Mouse (Mus musculus) myocyte (in vitro differentiated cells): ENCODE results near the gene Hist1h2af. TPM values are rescaled to one million over a fixed set of nuclear protein-coding genes. Genes with fewer than 3 reads are reported as not detected.
A peak's percentile ranks its signal among the peaks of the same experiment; 100 is the strongest.

ENCODE experiments used
- H3K27me3 ChIP-seq: one replicate; pipeline ENCODE4 v1.6.1; 2011; ENCODE audit not compliant: control insufficient read depth, insufficient read depth, insufficient read length
- H3K36me3 ChIP-seq: one replicate; pipeline ENCODE4 v1.6.1; 2011; ENCODE audit not compliant: control insufficient read depth, insufficient read depth
- H3K4me2 ChIP-seq: one replicate; pipeline ENCODE4 v1.6.1; 2011; ENCODE audit warnings: low read depth, control low read depth
- H3K4me3 ChIP-seq: one replicate; pipeline ENCODE4 v1.5.1; 2011; ENCODE audit warnings: mild to moderate bottlenecking, control low read depth, moderate library complexity
- H3K79me2 ChIP-seq: one replicate; pipeline ENCODE4 v1.6.1; 2011; ENCODE audit not compliant: control insufficient read depth, insufficient read depth
- H3ac ChIP-seq: one replicate; pipeline ENCODE4 v1.6.1; 2011; ENCODE audit not compliant: control insufficient read depth, insufficient read length
- CEBPB ChIP-seq: IDR thresholded peaks from 2 replicates; pipeline ENCODE4 v1.6.1; 2011; ENCODE audit warnings: mild to moderate bottlenecking, moderate library complexity; ENCODE audit not compliant: poor library complexity, insufficient read depth, severe bottlenecking
- E2F4 ChIP-seq: IDR thresholded peaks from one replicate; pipeline ENCODE4 v1.6.1; 2011; ENCODE audit warnings: mild to moderate bottlenecking, control low read depth, moderate library complexity; ENCODE audit not compliant: insufficient read depth
- MAX ChIP-seq: IDR thresholded peaks from one replicate; pipeline ENCODE4 v1.6.1; 2011; ENCODE audit warnings: low read depth, mild to moderate bottlenecking, control low read depth
- MYOD1 ChIP-seq, 3 experiments: IDR thresholded peaks; one replicate each; pipeline ENCODE4 v1.6.1; 2011; ENCODE audit warnings: control low read depth in 2 of 3, low read depth in 2 of 3, mild to moderate bottlenecking in 2 of 3, moderate library complexity in 1 of 3; ENCODE audit not compliant: insufficient read length in 2 of 3, control insufficient read depth in 1 of 3
- MYOG ChIP-seq, 3 experiments: IDR thresholded peaks; one replicate each; pipeline ENCODE4 v1.6.1; 2011; ENCODE audit warnings: control low read depth in 2 of 3, low read depth in 2 of 3, mild to moderate bottlenecking in 2 of 3; ENCODE audit not compliant: insufficient read length in 2 of 3, control insufficient read depth in 1 of 3, insufficient read depth in 1 of 3
- POLR2A ChIP-seq: IDR thresholded peaks from one replicate; pipeline ENCODE4 v1.6.1; 2011; ENCODE audit warnings: low read depth, mild to moderate bottlenecking, control low read depth, moderate library complexity; ENCODE audit not compliant: insufficient read length
- POLR2AphosphoS2 ChIP-seq: IDR thresholded peaks from one replicate; pipeline ENCODE4 v1.6.1; 2011; ENCODE audit warnings: low read depth, control low read depth; ENCODE audit not compliant: insufficient read length
- REST ChIP-seq: IDR thresholded peaks from one replicate; pipeline ENCODE4 v1.6.1; 2011; ENCODE audit warnings: mild to moderate bottlenecking, control low read depth, moderate library complexity; ENCODE audit not compliant: insufficient read depth, insufficient read length
- SRF ChIP-seq: IDR thresholded peaks from one replicate; pipeline ENCODE4 v1.6.1; 2011; ENCODE audit warnings: low read depth; ENCODE audit not compliant: control insufficient read depth, insufficient read length
- TCF12 ChIP-seq: IDR thresholded peaks from one replicate; pipeline ENCODE4 v1.6.1; 2011; ENCODE audit warnings: mild to moderate bottlenecking, control low read depth; ENCODE audit not compliant: poor library complexity, insufficient read depth, severe bottlenecking
- TCF3 ChIP-seq: IDR thresholded peaks from one replicate; pipeline ENCODE4 v1.6.1; 2011; ENCODE audit warnings: low read depth, control low read depth; ENCODE audit not compliant: insufficient read length
- USF1 ChIP-seq: IDR thresholded peaks from one replicate; pipeline ENCODE4 v1.6.1; 2011; ENCODE audit warnings: low read depth, mild to moderate bottlenecking, control low read depth, moderate library complexity
- polyA plus RNA-seq: library from polyadenylated mRNA; unstranded; fragments of >200 nt; fragmentation: generic; extraction: Trizol; gene quantifications from one replicate; pipeline ENCODE4 v1.2.1, GENCODE M21; 2012; ENCODE audit warnings: missing spikeins

Hist1h2af gene
- polyA plus RNA-seq, 1 experiment = 24.4 TPM

DNA sequence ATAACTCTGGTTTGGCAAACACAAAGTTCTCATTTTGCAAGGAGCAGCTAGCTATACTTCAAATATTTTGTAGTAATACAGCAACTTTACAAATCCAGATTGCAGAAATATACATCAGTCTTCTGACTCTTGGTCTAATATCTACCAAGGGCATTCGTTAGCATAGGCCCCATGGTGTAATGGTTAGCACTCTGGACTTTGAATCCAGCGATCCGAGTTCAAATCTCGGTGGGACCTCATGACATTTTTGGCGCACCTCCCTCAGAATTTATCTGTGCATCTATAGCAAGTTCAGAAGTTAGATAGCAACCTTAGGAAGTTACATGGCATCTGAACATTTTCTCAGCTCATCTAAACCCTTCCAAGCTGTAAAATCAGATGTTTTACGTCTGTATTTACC, 14.8 kb upstream of the Hist1h2af start:
- H3K36me3 ChIP-seq = no peaks in the 10 kb centered on the region
- TF ChIP-seq TCF3 = no peak
- peak; percentile 63; the same call in 1 of the 2 replicates for TF ChIP-seq CEBPB
- peak overlapping the region; percentile 29 for H3K4me3 ChIP-seq
- H3ac ChIP-seq = no peak overlapping the region
- no peaks in the 10 kb centered on the region for H3K27me3 ChIP-seq
- peak overlapping the region; percentile 88 for H3K4me2 ChIP-seq
- no peaks in the 10 kb centered on the region for H3K79me2 ChIP-seq

DNA sequence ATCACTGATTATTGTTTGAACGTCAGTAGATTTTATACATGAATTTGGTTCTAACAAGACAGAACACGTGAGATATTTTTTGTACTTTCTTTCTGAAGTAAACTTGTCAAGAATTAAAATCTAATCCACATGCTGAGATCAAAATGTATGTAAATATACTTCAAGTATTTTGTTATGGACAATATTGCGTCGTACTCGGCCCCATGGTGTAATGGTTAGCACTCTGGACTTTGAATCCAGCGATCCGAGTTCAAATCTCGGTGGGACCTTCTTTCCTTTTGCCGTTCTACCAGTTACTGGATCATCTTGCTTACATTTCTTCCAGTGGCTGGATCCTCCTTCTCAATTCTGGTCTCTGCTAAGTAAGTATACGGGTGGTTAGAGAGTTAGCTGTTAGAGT, 14.3 kb upstream of the Hist1h2af start:
- Histone ChIP-seq H3ac (no peak overlapping the region), H3K27me3 (no peaks in the 10 kb centered on the region), H3K4me3 (peak overlapping the region; percentile 29), H3K79me2 (no peaks in the 10 kb centered on the region), H3K4me2 (peak overlapping the region; percentile 88), H3K36me3 (no peaks in the 10 kb centered on the region)
- TF ChIP-seq TCF12 (no peak), POLR2AphosphoS2 (no peak), USF1 (no peak), SRF (no peak), MYOD1 (IDR thresholded peaks at IDR 0.05; ENCODE audit: control insufficient read depth in 1 of 3, insufficient read length in 2 of 3, low read depth in 2 of 3) (no peak), POLR2A (no peak), E2F4 (no peak), TCF3 (no peak), MAX (no peak)

DNA sequence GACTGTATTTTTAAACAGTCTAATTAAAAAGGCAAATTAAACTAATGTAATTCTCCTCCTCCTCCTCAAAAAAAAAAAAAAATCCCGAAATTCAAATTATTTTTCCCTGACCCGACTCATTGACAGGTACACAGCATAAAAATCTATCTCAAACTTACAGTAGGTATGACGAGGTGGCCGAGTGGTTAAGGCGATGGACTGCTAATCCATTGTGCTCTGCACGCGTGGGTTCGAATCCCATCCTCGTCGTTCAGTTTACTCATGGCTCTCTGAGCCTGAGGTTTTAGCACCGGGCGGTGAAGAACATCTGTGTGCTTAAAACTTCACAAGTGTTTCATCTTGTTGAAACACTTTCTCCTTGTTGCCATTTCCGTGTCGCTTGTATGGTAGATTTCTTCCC, 12.0 kb upstream of the Hist1h2af start:
- H3K4me3 ChIP-seq = no peak overlapping the region
- H3K79me2 ChIP-seq = no peaks in the 10 kb centered on the region
- H3ac ChIP-seq = no peak overlapping the region
- TF ChIP-seq CEBPB = 0 out of 2 replicates have a peak, but pooled peaks have one; percentile 16
- no peak for TF ChIP-seq POLR2A
- peak overlapping the region; percentile 45 for H3K4me2 ChIP-seq
- no peaks in the 10 kb centered on the region for H3K36me3 ChIP-seq
- H3K27me3 ChIP-seq = no peaks in the 10 kb centered on the region

DNA sequence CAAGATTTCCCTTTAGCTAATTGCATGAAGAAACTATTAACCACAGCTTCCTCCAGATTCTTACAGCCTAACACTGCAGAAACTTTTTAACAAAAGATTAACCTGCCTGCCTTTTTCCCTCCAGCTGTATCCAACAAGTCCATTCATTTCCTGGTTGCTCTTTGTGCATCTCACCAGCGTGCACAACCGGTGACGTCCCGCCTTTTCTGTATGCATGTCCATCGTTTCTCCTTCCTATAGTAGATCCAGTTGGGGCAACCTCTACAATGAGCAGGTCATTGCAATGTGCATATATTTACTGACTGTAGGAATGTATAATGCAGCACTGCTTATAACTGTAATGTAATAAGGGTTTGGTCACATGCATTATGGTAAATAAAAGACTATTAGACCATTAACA, 9.7 kb upstream of the Hist1h2af start:
- H3K4me2 ChIP-seq = no peak overlapping the region
- H3K27me3 ChIP-seq = no peaks in the 10 kb centered on the region
- no peaks in the 10 kb centered on the region for H3K36me3 ChIP-seq
- no peak overlapping the region for H3ac ChIP-seq
- H3K79me2 ChIP-seq = no peaks in the 10 kb centered on the region
- TF ChIP-seq TCF3 = no peak
- no peak for TF ChIP-seq POLR2A
- no peak for TF ChIP-seq MYOD1 (IDR thresholded peaks at IDR 0.05; ENCODE audit: control insufficient read depth in 1 of 3, insufficient read length in 2 of 3, low read depth in 2 of 3)
- H3K4me3 ChIP-seq = no peak overlapping the region

DNA sequence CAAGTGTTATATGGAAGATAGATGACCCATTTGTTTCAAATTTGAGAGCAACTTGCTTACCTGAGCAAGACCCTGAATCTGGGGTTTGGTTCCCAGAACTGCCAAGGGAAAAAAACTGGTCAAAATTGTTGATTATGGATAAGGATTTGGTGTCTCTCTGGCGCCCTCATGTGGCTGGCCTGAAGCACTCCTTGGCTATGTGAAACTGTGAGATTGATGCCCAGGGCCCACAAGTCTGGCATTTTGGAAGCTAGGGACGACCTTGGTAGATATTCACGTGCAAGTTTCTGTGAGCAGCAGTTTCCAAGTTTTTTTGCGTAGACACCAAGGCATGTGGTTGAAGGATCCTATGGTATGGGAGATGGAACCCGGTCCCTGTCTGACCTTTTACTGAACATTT, 9.1 kb upstream of the Hist1h2af start:
- peak overlapping the region; percentile 49 for H3K4me2 ChIP-seq
- no peaks in the 10 kb centered on the region for H3K79me2 ChIP-seq
- no peaks in the 10 kb centered on the region for H3K27me3 ChIP-seq
- H3ac ChIP-seq = no peak overlapping the region
- no peak for TF ChIP-seq TCF12
- TF ChIP-seq MYOG (IDR thresholded peaks at IDR 0.05; ENCODE audit: control insufficient read depth in 1 of 3, insufficient read depth in 1 of 3, insufficient read length in 2 of 3, low read depth in 2 of 3) = no peak
- TF ChIP-seq SRF = no peak
- no peak for TF ChIP-seq REST
- TF ChIP-seq TCF3 = no peak
- TF ChIP-seq POLR2A = no peak
- TF ChIP-seq MAX = no peak
- TF ChIP-seq USF1 = no peak
- no peak for TF ChIP-seq MYOD1 (IDR thresholded peaks at IDR 0.05; ENCODE audit: control insufficient read depth in 1 of 3, insufficient read length in 2 of 3, low read depth in 2 of 3)
- H3K36me3 ChIP-seq = no peaks in the 10 kb centered on the region
- no peak overlapping the region for H3K4me3 ChIP-seq

DNA sequence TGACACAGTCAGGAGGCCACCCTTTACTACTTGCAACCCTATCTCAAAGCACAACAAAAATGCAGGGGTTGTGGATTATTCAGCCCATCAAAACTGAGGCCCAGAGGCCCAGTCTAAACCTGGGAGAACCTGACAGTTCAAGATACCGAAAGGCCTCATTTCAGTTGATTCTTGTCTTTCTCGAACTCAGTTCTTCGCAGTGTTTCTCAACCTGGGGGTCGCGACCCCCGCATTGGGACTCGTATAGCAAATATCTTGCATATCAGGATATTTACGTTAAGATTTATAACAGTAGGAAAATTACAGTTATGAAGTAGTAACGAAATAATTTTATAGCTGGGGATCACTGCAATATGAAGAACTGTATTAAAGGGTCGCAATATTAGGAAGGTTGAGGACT, 7.8 kb upstream of the Hist1h2af start:
- Histone ChIP-seq H3K79me2 (no peaks in the 10 kb centered on the region), H3K27me3 (no peaks in the 10 kb centered on the region), H3K4me2 (peak overlapping the region; percentile 86), H3ac (no peak overlapping the region), H3K36me3 (no peaks in the 10 kb centered on the region), H3K4me3 (peak overlapping the region; percentile 14)
- TF ChIP-seq USF1 (no peak), CEBPB (no peak), MYOD1 (IDR thresholded peaks at IDR 0.05; ENCODE audit: control insufficient read depth in 1 of 3, insufficient read length in 2 of 3, low read depth in 2 of 3) (no peak), POLR2A (no peak), E2F4 (no peak), TCF12 (no peak), REST (no peak), MYOG (IDR thresholded peaks at IDR 0.05; ENCODE audit: control insufficient read depth in 1 of 3, insufficient read depth in 1 of 3, insufficient read length in 2 of 3, low read depth in 2 of 3) (no peak), TCF3 (no peak), SRF (no peak), MAX (no peak), POLR2AphosphoS2 (no peak)
